Mouse (Mus musculus) CH12.LX (cell line): ENCODE data around the gene Sgpp1. TPM values are rescaled to one million over a fixed set of nuclear protein-coding genes. Genes with fewer than 3 reads are reported as not detected.

Experiments
- DNase-seq: peaks from one replicate; pipeline ENCODE4 v3.0.0-alpha.2; 2013; ENCODE audit errors: extremely low read depth
- H3K27ac ChIP-seq: 2 replicates; pipeline ENCODE4 v1.5.1; 2012; ENCODE audit warnings: low read depth, mild to moderate bottlenecking, control low read depth, moderate library complexity; ENCODE audit not compliant: insufficient read depth
- H3K27me3 ChIP-seq: replicated peaks from 2 replicates; pipeline ENCODE3; 2012; ENCODE audit warnings: inconsistent platforms
- H3K36me3 ChIP-seq, 2 experiments: replicated peaks in 1 of 2; 2 replicates each; pipeline versions ENCODE3 to v1.6.1; 2012; ENCODE audit warnings: inconsistent platforms in 1 of 2, low read length in 1 of 2, mild to moderate bottlenecking in 1 of 2, mixed read lengths in 1 of 2, moderate library complexity in 1 of 2; ENCODE audit not compliant: control insufficient read depth in 1 of 2, insufficient read depth in 1 of 2
- H3K4me1 ChIP-seq, 2 experiments: 2 replicates each; pipeline ENCODE4 v1.6.1; 2012; ENCODE audit warnings: inconsistent platforms in 1 of 2, moderate library complexity in 1 of 2; ENCODE audit not compliant: insufficient read depth in 2 of 2, control insufficient read depth in 1 of 2
- H3K4me2 ChIP-seq: 2 replicates; pipeline ENCODE4 v1.6.1; 2012; ENCODE audit warnings: low read depth, mild to moderate bottlenecking, control low read depth; ENCODE audit not compliant: poor library complexity, insufficient read depth, severe bottlenecking
- H3K4me3 ChIP-seq, 3 experiments: fragments of 150-350 bp in 1 of 3; sonication (generic) in 1 of 3; replicated peaks in 1 of 3; 2 replicates each; pipeline versions ENCODE3 to v1.5.1; 2011 to 2012; ENCODE audit warnings: low read depth in 2 of 3, low read length in 2 of 3, mild to moderate bottlenecking in 2 of 3, moderate library complexity in 2 of 3, control low read depth in 1 of 3, improper control_type of control experiment in 1 of 3, inconsistent platforms in 1 of 3, mixed read lengths in 1 of 3; ENCODE audit not compliant: poor library complexity in 1 of 3
- H3K79me2 ChIP-seq: replicated peaks from 2 replicates; pipeline ENCODE4 v1.6.1; 2012; ENCODE audit warnings: mild to moderate bottlenecking, moderate library complexity; ENCODE audit not compliant: control insufficient read depth, poor library complexity, insufficient read depth, severe bottlenecking; ENCODE audit errors: extremely low read depth
- H3K9ac ChIP-seq: 2 replicates; pipeline ENCODE4 v1.6.1; 2012; ENCODE audit warnings: low read depth, mild to moderate bottlenecking, control low read depth, moderate library complexity; ENCODE audit not compliant: insufficient read depth
- H3K9me3 ChIP-seq: replicated peaks from 2 replicates; pipeline ENCODE3; 2012; ENCODE audit warnings: low read length, inconsistent platforms, mixed read lengths
- CHD2 ChIP-seq: IDR thresholded peaks from 2 replicates; pipeline ENCODE4 v1.6.1; 2011; ENCODE audit warnings: low read length, improper control_type of control experiment
- CTCF ChIP-seq, 2 experiments: IDR thresholded peaks in 1 of 2; conservative IDR thresholded peaks in 1 of 2; 2 replicates each; pipeline ENCODE4 v1.5.1; 2011 to 2012; ENCODE audit warnings: low read depth in 2 of 2, low read length in 2 of 2, improper control_type of control experiment in 1 of 2, inconsistent platforms in 1 of 2, mild to moderate bottlenecking in 1 of 2, moderate library complexity in 1 of 2
- E2F4 ChIP-seq: IDR thresholded peaks from 2 replicates; pipeline ENCODE4 v1.6.1; 2011; ENCODE audit warnings: low read depth, low read length, improper control_type of control experiment; ENCODE audit not compliant: insufficient replicate concordance
- EP300 ChIP-seq: IDR thresholded peaks from 2 replicates; pipeline ENCODE4 v1.6.1; 2011; ENCODE audit warnings: low read length, improper control_type of control experiment
- HCFC1 ChIP-seq: IDR thresholded peaks from 2 replicates; pipeline ENCODE4 v1.6.1; 2012; ENCODE audit warnings: low read depth, mild to moderate bottlenecking, inconsistent platforms, low read length, improper control_type of control experiment
- JUND ChIP-seq: conservative IDR thresholded peaks from 2 replicates; pipeline ENCODE4 v1.6.1; 2011; ENCODE audit warnings: low read depth, low read length, improper control_type of control experiment
- MAFK ChIP-seq: IDR thresholded peaks from 2 replicates; pipeline ENCODE4 v1.6.1; 2011; ENCODE audit warnings: low read length, improper control_type of control experiment; ENCODE audit not compliant: insufficient replicate concordance
- MAX ChIP-seq: IDR thresholded peaks from 2 replicates; pipeline ENCODE4 v1.6.1; 2011; ENCODE audit warnings: low read length, improper control_type of control experiment
- MAZ ChIP-seq: IDR thresholded peaks from 2 replicates; pipeline ENCODE4 v1.6.1; 2012; ENCODE audit warnings: low read depth, mild to moderate bottlenecking, inconsistent platforms, low read length, improper control_type of control experiment, moderate library complexity
- NELFE ChIP-seq: IDR thresholded peaks from 2 replicates; pipeline ENCODE4 v1.6.1; 2011; ENCODE audit warnings: low read depth, low read length, improper control_type of control experiment
- NRF1 ChIP-seq: IDR thresholded peaks from 2 replicates; pipeline ENCODE4 v1.6.1; 2014; ENCODE audit warnings: low read depth, mild to moderate bottlenecking, inconsistent platforms, low read length, improper control_type of control experiment, moderate library complexity
- PAX5 ChIP-seq: IDR thresholded peaks from 2 replicates; pipeline ENCODE4 v1.6.1; 2012; ENCODE audit warnings: low read length, inconsistent platforms, mixed read lengths
- POLR2A ChIP-seq: IDR thresholded peaks from 2 replicates; pipeline ENCODE4 v1.6.1; 2011; ENCODE audit warnings: low read depth, mild to moderate bottlenecking, improper control_type of control experiment, low read length
- POLR2AphosphoS2 ChIP-seq: IDR thresholded peaks from 2 replicates; pipeline ENCODE4 v1.6.1; 2011; ENCODE audit warnings: low read depth, low read length, improper control_type of control experiment
- RAD21 ChIP-seq: IDR thresholded peaks from 2 replicates; pipeline ENCODE4 v1.6.1; 2011; ENCODE audit warnings: low read depth, mild to moderate bottlenecking, low read length, improper control_type of control experiment, moderate library complexity
- SIN3A ChIP-seq: IDR thresholded peaks from 2 replicates; pipeline ENCODE4 v1.6.1; 2012; ENCODE audit warnings: low read length, improper control_type of control experiment, inconsistent platforms
- SMC3 ChIP-seq: IDR thresholded peaks from 2 replicates; pipeline ENCODE4 v1.6.1; 2011; ENCODE audit warnings: low read depth, low read length, improper control_type of control experiment
- TBP ChIP-seq: conservative IDR thresholded peaks from 2 replicates; pipeline ENCODE4 v1.6.1; 2011; ENCODE audit warnings: low read depth, low read length, improper control_type of control experiment
- TCF12 ChIP-seq: IDR thresholded peaks from 2 replicates; pipeline ENCODE4 v1.6.1; 2014; ENCODE audit warnings: low read depth, mild to moderate bottlenecking, inconsistent platforms, low read length, improper control_type of control experiment
- UBTF ChIP-seq: IDR thresholded peaks from 2 replicates; pipeline ENCODE4 v1.6.1; 2012; ENCODE audit warnings: low read depth, mild to moderate bottlenecking, inconsistent platforms, low read length, improper control_type of control experiment, moderate library complexity
- USF1 ChIP-seq: IDR thresholded peaks from 2 replicates; pipeline ENCODE4 v1.6.1; 2014; ENCODE audit warnings: low read depth, mild to moderate bottlenecking, inconsistent platforms, low read length, improper control_type of control experiment
- USF2 ChIP-seq: conservative IDR thresholded peaks from 2 replicates; pipeline ENCODE4 v1.6.1; 2011; ENCODE audit warnings: low read depth, low read length, improper control_type of control experiment
- ZKSCAN1 ChIP-seq: IDR thresholded peaks from 2 replicates; pipeline ENCODE4 v1.6.1; 2012; ENCODE audit warnings: low read depth, inconsistent platforms, low read length, improper control_type of control experiment, borderline replicate concordance
- ZNF384 ChIP-seq: IDR thresholded peaks from 2 replicates; pipeline ENCODE4 v1.6.1; 2012; ENCODE audit warnings: low read depth, low read length, improper control_type of control experiment, inconsistent platforms
- dilution Hi-C: fragments of 300-500 bp; cut with MboI; formaldehyde crosslinking; loops from 2 replicates; pipeline ENCODE4 v1.14.3; 2020; ENCODE audit warnings: low sequenced_read_pairs; ENCODE audit not compliant: extremely low pct_unique_long_range_greater_than_20kb, extremely low pct_ligation_motif_present
- in situ Hi-C: fragments of 300-500 bp; cut with MboI; formaldehyde crosslinking; loops from 3 replicates; pipeline ENCODE4 v1.14.3; 2019; ENCODE audit warnings: low sequenced_read_pairs, low pct_ligation_motif_present, low pct_unique_long_range_greater_than_20kb, mixed read lengths
- polyA plus RNA-seq: library from polyadenylated mRNA; unstranded; fragments of >175 nt; gene quantifications from 2 replicates; pipeline ENCODE4 v1.2.1, GENCODE M21; 2012; ENCODE audit warnings: low read depth; ENCODE audit not compliant: insufficient read length
- total RNA-seq, 2 experiments: library from RNA; depleted of rRNA; stranded (reverse); fragments of 300-350 nt in 1 of 2; fragments of >200 nt in 1 of 2; gene quantifications; 2 replicates each; pipeline ENCODE4 v1.2.3; 2012 to 2014

Sgpp1 gene
- total and polyA plus RNA-seq, 3 experiments, result 17.3 to 43.9 (median 23.6) TPM

GRCm38 (mm10) chr12:75739611-75740010 lies 4.1 kb upstream of the Sgpp1 start:
- no peaks in the 10 kb centered on the region for H3K27me3 ChIP-seq
- H3K9me3 ChIP-seq, result no peaks in the 10 kb centered on the region
- peaks cover 0 to 3% of the 10 kb centered on the region in 2 experiments; a peak in 1 of 4 replicates for H3K4me1 ChIP-seq
- H3K27ac ChIP-seq, result no peak overlapping the region
- no peak for DNase-seq
- no peaks in the 10 kb centered on the region; the same call in 1 of the 2 replicates for H3K79me2 ChIP-seq
- in situ Hi-C loops, result no loop called here
- TF ChIP-seq SIN3A (no peak), ZKSCAN1 (no peak), CHD2 (no peak), POLR2A (no peak), HCFC1 (no peak), TBP (no peak), ZNF384 (no peak), MAFK (no peak), NRF1 (no peak), POLR2AphosphoS2 (no peak), USF1 (no peak), E2F4 (no peak), MAZ (no peak), RAD21 (no peak), CTCF (conservative IDR thresholded peaks at IDR 0.05 in 1 of 2, IDR thresholded peaks at IDR 0.05 in 1 of 2; ENCODE audit: low read depth in 2 of 2, low read length in 2 of 2) (no peak), EP300 (no peak), USF2 (no peak), MAX (no peak)
- H3K4me2 ChIP-seq, result no peak overlapping the region
- no peaks in the 10 kb centered on the region for H3K36me3 ChIP-seq
- H3K4me3 ChIP-seq, result no peak overlapping the region
- dilution Hi-C loops, result no loop called here
- H3K9ac ChIP-seq, result no peak overlapping the region

- no peak overlapping the region for H3K4me2 ChIP-seq
- no peak overlapping the region for H3K9ac ChIP-seq
- peaks cover 28% of the 10 kb centered on the region for H3K79me2 ChIP-seq
- H3K36me3 ChIP-seq, result no peaks in the 10 kb centered on the region
- no peak overlapping the region for H3K27ac ChIP-seq
- TF ChIP-seq TCF12 (no peak), TBP (no peak), EP300 (no peak), SIN3A (no peak), PAX5 (no peak), ZNF384 (no peak), SMC3 (no peak), NELFE (no peak), UBTF (no peak), USF2 (no peak), JUND (no peak)
- no peak overlapping the region for H3K4me3 ChIP-seq
- H3K9me3 ChIP-seq, result no peaks in the 10 kb centered on the region
- no peak for DNase-seq
- no peaks in the 10 kb centered on the region for H3K27me3 ChIP-seq
- dilution Hi-C loops, result no loop called here
- in situ Hi-C loops, result no loop called here
- H3K4me1 ChIP-seq, result peaks cover 0 to 12% of the 10 kb centered on the region in 2 experiments; a peak in 2 of 4 replicates
Observed at GRCm38 (mm10) chr12:75736296-75736695, 767 bp upstream of the Sgpp1 start.
